Mouse (Mus musculus) cerebellum, postnatal 25 days (tissue): ENCODE measurements around the gene Carns1.
A peak's percentile ranks its signal among the peaks of the same experiment; 100 is the strongest.
"Not testable (repeated sequence)": the region's sequence is repeated elsewhere in the genome, so short reads cannot be mapped to it uniquely, and the experiment has no call there.

ENCODE experiments used
- DNase-seq, 2 experiments: peaks; one replicate each; pipeline ENCODE4 v3.0.0; 2021; ENCODE audit warnings: mixed read lengths in 2 of 2

The Carns1 gene

DNA sequence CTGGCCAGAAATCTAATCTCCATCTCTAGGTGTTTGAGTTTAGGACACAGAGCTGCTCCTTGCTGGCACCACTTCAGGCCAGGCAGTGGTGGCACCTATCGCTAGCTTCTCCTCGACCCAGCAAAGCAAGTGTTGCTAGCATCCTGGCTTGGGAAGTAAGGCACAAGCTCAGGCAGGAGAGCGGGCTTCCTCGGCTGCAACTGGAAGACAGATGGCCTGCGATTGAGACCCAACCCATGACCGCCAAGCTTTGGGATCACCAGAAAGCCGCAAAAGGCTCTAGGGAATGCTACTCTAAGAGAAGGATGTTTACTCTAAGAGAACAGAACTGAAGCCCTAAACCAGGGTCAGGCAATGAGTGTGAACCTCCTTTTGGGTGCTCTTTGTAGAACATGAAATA, 45.8 kb downstream of the Carns1 start:
- peak in 1 of 2 experiments; percentile 22 for DNase-seq

DNA sequence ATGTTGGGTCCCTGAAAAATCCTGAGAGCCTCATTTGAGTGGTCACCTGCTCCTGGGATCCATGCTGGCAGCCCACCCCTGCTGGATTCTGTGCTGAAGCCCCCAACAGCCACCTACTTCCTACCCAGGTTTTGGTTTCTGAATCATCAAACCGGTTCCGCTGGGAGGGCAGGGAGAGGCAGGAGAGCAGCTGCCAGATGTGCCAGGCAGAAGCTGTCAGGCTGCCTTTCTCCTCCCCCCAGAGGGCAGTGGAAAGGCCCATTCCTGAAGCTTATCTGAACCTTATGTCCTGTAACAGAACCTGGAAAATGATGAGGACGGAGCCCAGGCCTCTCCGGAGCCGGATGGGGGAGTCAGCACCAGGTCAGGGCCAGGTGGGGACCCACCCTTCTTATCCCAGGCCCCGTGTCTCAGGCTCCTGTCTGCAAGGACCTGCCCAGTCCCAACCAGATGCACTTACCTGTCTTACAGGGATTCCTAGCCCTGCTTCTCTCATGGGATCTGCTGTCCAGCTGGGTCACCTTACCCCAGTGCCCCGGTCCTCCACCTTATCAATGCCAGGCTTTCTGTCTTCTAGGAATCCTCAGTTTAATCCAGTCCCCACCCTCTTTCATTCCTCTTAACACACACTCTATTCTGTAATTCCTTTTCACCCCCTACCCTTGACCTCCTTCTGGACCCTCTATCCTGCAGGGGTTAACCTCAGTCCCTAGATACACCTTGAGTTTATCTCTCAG, 48.4 kb downstream of the Carns1 start:
- peak; percentile 36 to 45 for DNase-seq

DNA sequence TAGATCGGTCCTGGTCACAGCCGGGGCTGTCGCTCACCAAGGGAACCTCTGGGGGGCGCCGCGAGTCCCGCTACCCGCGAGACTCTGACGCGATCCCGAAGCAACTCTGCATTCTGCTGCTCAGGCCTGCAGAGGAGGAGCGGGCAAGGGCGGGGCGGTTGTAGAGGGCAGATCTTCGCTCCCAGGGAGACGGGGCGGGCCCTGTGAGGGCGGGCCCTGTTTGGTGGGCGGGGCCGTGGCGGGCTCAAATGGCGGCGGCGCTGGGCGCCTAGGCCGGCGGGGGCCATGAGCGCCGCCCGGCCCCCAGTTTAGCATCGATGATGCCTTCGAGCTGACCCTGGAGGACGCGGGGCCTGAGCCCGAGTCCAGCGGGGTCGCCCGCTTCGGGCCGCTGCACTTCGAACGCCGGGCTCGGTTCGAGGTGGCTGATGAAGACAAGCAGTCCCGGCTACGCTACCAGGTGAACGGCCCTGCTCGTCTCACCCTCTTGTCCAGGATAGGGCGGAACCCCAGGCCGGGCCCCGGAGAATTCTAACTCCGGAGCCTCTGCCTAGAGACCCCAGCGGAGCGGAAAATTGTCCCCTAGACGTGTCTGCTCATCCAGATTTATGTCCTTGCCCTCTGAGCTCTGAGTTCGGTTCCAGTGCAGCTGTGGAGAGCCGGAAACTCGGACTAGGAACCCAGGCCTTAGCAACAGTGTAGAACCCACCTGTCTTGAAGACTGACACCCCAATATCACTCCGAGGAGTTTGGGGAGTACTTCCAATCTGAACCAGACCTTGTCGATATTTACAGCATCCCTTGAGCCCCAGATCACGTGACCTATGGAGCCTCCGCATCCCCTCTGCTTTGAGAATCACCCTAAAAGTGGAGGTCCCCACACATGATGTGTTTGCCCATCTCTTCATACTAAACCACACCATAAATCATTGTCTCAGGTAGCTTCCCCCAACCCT, 49.3 kb downstream of the Carns1 start, which contains the start of gene Aip:
Aip (minus strand) TSS at position 118 of the 956 bp plus-strand sequence.
- peak; percentile 98 to 99 for DNase-seq

DNA sequence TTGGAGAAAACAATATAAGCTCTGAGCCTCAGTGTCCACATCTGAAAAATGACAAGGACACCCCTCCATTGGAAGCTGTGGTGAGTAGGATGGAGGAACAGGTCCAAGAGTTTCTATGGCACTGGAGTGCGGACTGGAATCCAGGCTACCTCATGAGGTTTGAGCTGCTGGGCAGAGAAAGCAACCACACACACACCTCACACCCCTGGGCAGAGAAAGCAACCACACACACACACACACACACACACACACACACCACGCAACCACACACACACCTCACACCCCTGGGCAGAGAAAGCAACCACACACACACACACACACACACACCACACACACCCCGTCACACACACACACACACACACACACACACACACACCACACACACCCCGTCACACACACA, 50.0 kb downstream of the Carns1 start:
- not testable (repeated sequence) for DNase-seq

DNA sequence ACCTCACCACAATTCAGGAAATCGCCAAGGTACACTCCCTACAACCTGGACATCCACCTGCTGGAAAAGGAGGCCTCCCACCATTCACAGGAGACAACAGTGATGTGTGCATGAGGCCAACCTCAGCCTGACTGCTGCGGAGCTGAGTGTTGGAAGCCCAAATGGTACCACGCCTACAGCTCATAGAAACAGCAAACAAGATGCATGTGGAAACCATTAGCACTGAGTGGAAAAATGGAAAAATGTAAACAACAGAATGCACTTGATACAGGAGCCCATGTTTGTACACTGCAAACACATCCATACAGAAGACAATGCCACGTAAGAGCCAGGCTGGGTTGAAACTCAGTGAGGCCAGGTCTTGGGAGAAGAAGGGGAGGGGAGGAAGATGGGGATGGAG, 50.8 kb downstream of the Carns1 start:
- no peak for DNase-seq

DNA sequence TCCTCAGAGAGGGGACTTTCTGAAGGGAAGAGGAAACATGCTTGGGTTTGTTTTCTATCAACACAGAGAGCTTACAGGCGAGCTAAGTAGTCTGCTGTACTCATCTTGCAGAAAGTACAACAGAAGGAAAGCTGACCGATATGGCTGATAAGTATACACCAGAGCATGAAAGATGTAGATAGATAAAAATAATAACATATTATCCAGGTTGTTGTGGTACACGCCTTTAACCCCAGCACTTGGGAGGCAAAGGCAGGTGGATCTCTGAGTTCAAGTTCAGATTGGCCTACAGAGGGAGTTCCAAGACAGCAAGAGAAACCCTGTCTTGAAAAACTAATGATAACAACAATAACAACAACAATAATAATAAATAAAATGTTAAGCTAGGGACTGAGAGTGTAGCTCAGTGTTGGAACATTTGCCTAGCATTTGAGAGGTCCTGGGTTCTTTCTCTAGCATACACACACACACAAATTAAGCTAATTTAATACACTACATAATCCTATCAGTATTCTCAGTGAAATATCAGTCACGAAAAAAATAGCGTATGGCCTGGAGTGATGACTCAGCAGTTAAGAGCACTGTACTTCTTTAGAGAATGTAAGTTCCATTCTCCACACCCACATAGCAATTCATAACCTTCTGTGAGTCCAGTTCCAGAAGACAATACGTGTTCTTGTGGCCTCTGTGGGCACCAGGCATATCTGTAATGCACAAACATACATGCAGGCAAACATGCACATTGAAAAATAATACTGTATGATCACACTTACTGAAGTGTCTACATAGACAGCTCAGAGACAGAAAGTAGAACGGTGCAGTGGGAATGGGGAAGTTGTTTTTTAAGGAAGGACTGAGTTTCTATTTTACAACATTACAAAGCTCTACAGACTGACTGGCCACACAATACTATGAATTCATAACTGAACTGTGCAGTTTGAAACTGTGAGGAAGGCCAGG, 52.6 kb downstream of the Carns1 start:
- no peak for DNase-seq

DNA sequence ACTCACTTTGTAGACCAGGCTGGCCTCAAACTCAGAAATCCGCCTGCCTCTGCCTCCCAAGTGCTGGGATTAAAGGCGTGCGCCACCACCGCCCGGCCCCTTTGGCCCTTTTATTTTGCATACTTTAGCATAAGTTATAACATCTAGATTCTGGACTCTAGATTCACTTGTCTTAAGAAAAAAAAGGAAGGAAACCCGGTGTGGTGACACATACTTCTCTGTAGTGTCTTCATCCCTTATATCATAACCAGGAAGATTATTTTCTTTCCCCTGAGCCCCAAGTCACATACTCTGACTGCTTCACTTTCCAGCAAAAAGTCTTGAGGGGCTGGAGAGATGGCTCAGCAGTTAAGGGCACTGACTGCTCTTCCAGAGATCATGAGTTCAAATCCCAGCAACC, 53.4 kb downstream of the Carns1 start:
- not testable (repeated sequence) for DNase-seq

DNA sequence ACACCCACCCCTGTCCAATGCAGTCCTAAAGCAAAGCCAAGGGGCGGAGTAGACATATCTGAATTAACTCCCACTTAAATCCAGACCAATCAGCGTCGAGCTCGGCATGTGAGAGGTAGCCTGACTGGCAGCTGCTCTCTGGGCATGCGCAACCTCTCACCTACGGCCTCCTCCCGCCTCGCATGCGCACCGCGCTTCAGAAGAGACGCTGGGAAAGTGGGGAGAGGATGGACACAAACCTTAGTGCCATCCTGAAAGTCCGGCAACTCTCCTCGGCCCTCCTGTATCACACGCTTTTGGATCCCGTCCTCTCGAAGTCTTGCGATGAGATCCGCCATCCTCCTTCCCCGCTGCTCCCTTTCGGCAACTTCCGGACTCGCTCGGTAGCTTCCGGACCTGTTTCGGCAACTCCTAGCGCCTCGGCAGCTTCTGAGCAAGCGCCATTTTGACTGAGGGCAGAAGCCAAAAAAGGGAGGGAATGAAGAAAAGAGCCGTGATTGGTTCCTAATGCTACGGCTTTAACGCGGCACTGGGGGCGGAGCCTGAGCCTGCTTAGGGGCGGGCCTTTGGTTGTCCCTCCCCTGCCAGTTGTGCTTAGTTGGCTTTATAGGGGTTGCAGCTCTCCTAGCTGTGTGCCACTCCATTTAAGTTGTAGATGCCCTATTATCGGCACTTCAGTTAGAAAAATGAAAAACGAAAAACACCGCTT, 54.0 kb downstream of the Carns1 start:
- DNase-seq, result peak; percentile 99

DNA sequence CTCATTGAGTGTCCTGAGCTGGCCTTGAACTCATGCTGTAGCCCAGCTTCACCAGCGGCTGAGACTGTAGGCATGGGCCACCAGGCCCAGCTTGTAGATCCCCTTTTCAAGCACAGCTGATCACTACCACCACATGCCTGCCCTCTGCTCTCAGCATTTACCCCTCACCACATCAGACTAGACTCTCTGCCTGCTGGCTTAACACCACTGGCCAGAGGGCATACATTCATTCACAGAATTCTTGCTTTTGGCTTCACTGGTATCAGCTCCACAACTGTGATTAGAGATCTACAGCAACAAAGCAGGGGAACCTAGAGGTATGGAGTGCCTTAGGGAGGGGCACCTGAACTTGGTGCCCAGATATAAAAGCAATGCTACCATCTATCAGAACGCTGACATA, 54.8 kb downstream of the Carns1 start:
- DNase-seq, result no peak

DNA sequence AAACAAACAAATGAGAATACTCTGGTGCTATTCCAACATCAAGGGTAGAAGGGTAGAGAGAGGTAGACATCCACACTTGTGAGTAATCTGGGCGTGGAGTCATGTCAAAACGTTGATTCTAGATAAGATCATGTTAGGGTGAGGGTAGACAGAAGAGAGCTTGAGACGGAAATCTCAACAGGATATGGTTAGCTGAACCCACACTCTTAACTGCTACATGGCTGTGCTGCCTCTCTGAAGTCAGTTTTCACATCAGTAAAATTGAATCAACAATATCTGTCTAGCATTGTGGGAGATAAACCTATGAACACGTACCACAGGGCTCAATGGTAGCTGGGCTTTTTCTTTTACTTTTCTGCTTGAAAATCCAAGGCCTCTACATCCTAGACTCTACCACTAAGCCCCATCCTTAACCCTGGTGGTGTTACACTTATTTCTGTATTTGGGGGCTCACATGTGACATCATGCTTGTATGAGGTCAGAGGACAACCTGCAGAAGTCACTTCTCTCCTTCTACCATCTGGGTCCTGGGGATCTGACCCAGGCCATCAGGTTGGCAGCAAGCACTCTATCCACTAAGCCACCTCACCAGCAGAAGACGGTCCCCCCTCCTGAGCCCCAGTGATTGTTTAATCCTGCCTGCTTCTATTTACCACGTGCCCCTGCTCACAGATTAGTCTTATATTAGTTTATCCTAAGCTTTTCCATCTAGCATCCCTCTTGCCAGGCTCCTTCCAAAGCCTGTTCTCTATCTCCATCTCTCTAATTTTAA, 55.4 kb downstream of the Carns1 start:
- no peak for DNase-seq

DNA sequence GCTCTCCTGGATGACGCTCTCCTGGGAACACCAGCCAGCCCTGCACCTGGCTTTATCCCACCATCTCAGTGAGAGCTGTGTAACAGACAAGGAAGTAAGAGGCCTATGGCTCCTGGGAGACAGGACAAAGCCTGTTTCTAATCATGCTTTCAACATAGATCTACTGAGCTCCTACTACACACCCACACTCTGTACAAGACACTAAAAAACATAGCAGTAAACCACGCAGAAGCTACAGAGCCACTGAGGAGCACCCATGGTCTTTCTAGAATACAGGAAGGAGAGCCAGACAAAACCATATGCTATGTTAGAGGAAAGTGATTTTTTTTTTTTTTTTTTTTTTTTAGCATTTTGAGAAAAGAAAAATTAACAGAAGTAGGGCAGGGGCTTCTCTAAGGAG, 56.9 kb downstream of the Carns1 start:
- no peak for DNase-seq

DNA sequence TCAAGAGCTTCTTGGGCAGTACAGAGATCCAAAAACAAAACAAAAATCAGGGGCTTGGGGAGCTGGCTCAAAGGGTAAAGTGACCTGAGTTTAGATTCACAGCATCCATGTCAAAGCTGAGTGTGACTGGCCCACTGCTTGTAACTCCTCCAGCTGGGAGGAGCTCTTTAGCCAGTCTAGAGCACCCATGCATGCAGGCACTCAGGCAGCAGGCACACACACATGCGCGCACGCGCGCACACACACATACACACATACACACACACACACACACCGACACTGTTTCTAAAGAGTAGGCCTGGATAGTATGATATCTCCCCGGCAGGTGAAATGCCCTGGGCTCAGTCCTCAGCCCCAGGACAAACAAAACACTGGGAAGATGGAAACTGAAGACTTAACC, 58.3 kb downstream of the Carns1 start:
- DNase-seq, result no peak

DNA sequence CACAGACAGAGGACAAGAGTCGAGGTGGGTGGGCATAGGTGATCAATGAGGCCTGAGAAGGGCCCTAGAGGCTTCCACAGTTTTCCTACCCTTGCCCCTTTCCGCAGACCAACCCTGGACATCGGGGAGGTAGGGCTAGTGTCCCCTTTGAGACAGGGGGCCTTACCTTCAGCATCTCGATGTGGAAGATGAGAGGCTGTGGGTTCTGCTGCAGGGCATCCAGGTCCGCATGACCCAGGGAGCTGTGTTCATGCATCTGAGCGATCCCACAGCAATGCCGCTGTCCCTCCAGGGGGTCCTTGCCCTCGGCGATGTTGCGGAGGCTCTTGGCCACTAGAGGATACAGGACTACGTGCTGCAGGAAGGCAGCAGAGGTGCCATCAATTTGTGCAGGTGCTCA, 59.5 kb downstream of the Carns1 start:
- DNase-seq, result no peak

DNA sequence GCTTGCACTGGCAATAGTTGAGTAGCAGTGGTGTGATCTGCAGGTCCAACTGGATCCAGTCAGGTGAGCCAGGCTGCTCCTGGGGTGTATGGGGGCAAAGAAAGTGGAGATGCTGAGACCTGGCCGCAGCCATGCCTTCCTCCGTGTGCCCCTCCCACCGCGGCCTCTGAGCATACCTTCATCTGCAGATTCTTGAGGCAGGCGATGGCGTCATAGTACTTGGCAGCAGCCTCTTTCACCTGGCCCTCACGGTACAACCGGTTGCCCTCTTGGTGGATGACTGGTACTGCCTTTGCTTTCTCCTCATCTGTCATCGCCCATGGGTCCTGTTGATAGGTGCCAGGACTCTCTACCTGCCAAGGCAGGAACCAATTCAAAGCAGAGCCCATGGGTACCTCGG, 60.1 kb downstream of the Carns1 start:
- DNase-seq, result no peak

DNA sequence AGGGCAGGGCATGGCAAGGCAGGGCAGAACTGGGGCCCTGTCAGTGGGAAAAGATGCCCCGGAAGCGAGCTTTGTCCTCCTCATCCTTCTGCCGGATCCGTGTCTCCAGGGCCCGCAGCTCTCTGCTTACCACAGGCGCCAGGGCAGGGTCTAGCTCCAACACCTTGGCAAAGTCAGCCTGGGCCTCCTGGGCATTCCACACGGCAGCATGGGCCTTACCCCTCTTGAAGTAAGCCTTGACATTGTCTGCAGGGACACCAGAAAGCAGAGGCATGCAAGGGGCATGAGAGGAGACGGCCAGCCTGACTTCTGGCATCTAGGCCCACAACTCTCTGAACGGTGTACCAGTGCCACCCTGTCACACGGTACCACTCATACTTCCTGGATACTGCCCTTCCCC, 60.7 kb downstream of the Carns1 start:
- DNase-seq, result peak in 1 of 2 experiments; percentile 50
